Comparison of ENCODE assay signal across 27 mouse cellular contexts in genomic region chr14:28531531-28531930, GRCm38 (mm10). TPM values are rescaled to one million over a fixed set of nuclear protein-coding genes. Genes with fewer than 3 reads are reported as not detected.
A peak's percentile ranks its signal among the peaks of the same experiment; 100 is the strongest.
DNase-seq lines count a peak whose midpoint lies in the region; ATAC-seq and TF ChIP-seq lines count a peak whose summit lies in the region.
"Had no signal": no experiment of that assay in that cellular context is flagged by ENCODE, and none has a peak within 500 bp of the region (broad histone marks: within the 10 kb centered on the region; RNA-seq: fewer than 3 reads in every experiment).

No protein-coding gene starts in this region.

- no peaks in the 10 kb centered on the region for H3K27me3 ChIP-seq in kidney, adult 2 months (replicated peaks; ENCODE audit: control insufficient read depth, insufficient read depth, low read length)
- H3K27me3 ChIP-seq in midbrain, postnatal 0 days (ENCODE audit: insufficient read depth, low read length): 0 out of 2 replicates have a peak, but pooled peaks cover 5% of the 10 kb centered on the region
- H3K27me3 ChIP-seq in midbrain, embryonic 14.5 days (ENCODE audit: control insufficient read depth, insufficient read depth, low read length): no peaks in the 10 kb centered on the region
- H3K27me3 ChIP-seq in stomach, postnatal 0 days (ENCODE audit: control insufficient read depth, insufficient read depth, low read length): no peaks in the 10 kb centered on the region
- H3K27me3 ChIP-seq: embryonic facial prominence, embryonic 15.5 days; heart, embryonic 13.5 days; hindbrain, embryonic 15.5 days had no signal

- 59% methylated on average over 1 of the region's 1 CpGs for WGBS in kidney, adult 2 months
- 42% methylated on average over 1 of the region's 1 CpGs for WGBS in midbrain, postnatal 0 days
- 27% methylated on average over 1 of the region's 1 CpGs for WGBS in midbrain, embryonic 14.5 days
- WGBS in stomach, postnatal 0 days: 62% methylated on average over 1 of the region's 1 CpGs

- DNase-seq in heart, adult 11 months: peak; percentile 76
- no peak for DNase-seq in heart, adult 9 months (ENCODE audit: low spot score in 2 of 2)
- no peak for DNase-seq in kidney, adult 2 months
- DNase-seq in kidney, postnatal 36 days: no peak
- DNase-seq in midbrain, postnatal 0 days (ENCODE audit: low spot score): no peak
- DNase-seq in midbrain, embryonic 14.5 days: no peak
- DNase-seq in stomach, postnatal 0 days (ENCODE audit: low spot score): no peak
- DNase-seq in heart, adult 8-10 months (ENCODE audit: low spot score): no peak
- DNase-seq: adrenal gland, adult 8-10 months; adrenal gland, postnatal 25 days; cerebellum, adult 11-12 months; cerebellum, adult 8-10 months; cerebellum, postnatal 10 days; cerebellum, postnatal 36 days; embryo, embryonic 11 days; forebrain, postnatal 0 days; gastrocnemius, postnatal 25 days; heart, postnatal 14 days; heart, postnatal 4 days had no signal

- H3K4me2 ChIP-seq in midbrain, postnatal 0 days (ENCODE audit: low read depth, low read length, poor library complexity, severe bottlenecking): no peak overlapping the region
- H3K4me2 ChIP-seq in midbrain, embryonic 14.5 days (ENCODE audit: low read length): no peak overlapping the region
- H3K4me2 ChIP-seq in stomach, postnatal 0 days (replicated peaks; ENCODE audit: low read depth): no peak overlapping the region
- H3K4me2 ChIP-seq: embryonic facial prominence, embryonic 15.5 days; heart, embryonic 13.5 days; hindbrain, embryonic 15.5 days had no signal

- H3K4me3 ChIP-seq in kidney, adult 2 months (ENCODE audit: insufficient read depth, low read depth, low read length): no peak overlapping the region
- no peak overlapping the region for H3K4me3 ChIP-seq in midbrain, postnatal 0 days (ENCODE audit: low read depth, low read length)
- no peak overlapping the region for H3K4me3 ChIP-seq in midbrain, embryonic 14.5 days (replicated peaks; ENCODE audit: low read depth, low read length)
- no peak overlapping the region for H3K4me3 ChIP-seq in stomach, postnatal 0 days (ENCODE audit: low read depth, low read length)
- H3K4me3 ChIP-seq: embryonic facial prominence, embryonic 15.5 days; heart, embryonic 10.5 days; heart, embryonic 13.5 days; hindbrain, embryonic 15.5 days had no signal

- TF ChIP-seq CTCF in kidney, adult 2 months (conservative IDR thresholded peaks at IDR 0.05; ENCODE audit: insufficient read depth, insufficient read length, low read depth, low read length): 0 out of 2 replicates have a peak, but pooled peaks have one; percentile 18
- TF ChIP-seq CTCF in midbrain, postnatal 0 days (IDR thresholded peaks at IDR 0.05): peak; percentile 13; the same call in 1 of the 2 replicates
- TF ChIP-seq CTCF in stomach, postnatal 0 days (IDR thresholded peaks at IDR 0.05; ENCODE audit: low read depth): peak; percentile 25; the same call in 1 of the 2 replicates

- H3K36me3 ChIP-seq in kidney, adult 2 months (ENCODE audit: control insufficient read depth, insufficient read depth, low read length): no peaks in the 10 kb centered on the region
- H3K36me3 ChIP-seq in midbrain, postnatal 0 days (ENCODE audit: insufficient read depth, low read length): no peaks in the 10 kb centered on the region
- H3K36me3 ChIP-seq in midbrain, embryonic 14.5 days (ENCODE audit: control insufficient read depth, insufficient read depth, low read length): no peaks in the 10 kb centered on the region
- no peaks in the 10 kb centered on the region for H3K36me3 ChIP-seq in stomach, postnatal 0 days (ENCODE audit: control insufficient read depth, insufficient read depth, low read length)
- H3K36me3 ChIP-seq: embryonic facial prominence, embryonic 15.5 days; heart, embryonic 10.5 days; heart, embryonic 13.5 days; hindbrain, embryonic 15.5 days had no signal

- no peak overlapping the region for H3K9ac ChIP-seq in midbrain, postnatal 0 days (replicated peaks; ENCODE audit: low read length, poor library complexity, severe bottlenecking)
- no peak overlapping the region for H3K9ac ChIP-seq in midbrain, embryonic 14.5 days (replicated peaks; ENCODE audit: low read length)
- no peak overlapping the region for H3K9ac ChIP-seq in stomach, postnatal 0 days (ENCODE audit: low read length)
- H3K9ac ChIP-seq: embryonic facial prominence, embryonic 15.5 days; forebrain, postnatal 0 days; heart, embryonic 13.5 days; hindbrain, embryonic 15.5 days had no signal

- TF ChIP-seq POLR2A in kidney, adult 2 months (IDR thresholded peaks at IDR 0.05; ENCODE audit: low read depth, low read length): no peak

- no peak for TF ChIP-seq EP300 in stomach, postnatal 0 days (optimal IDR thresholded peaks at IDR 0.05)

- no peaks in the 10 kb centered on the region for H3K9me3 ChIP-seq in midbrain, postnatal 0 days (ENCODE audit: low read length)
- H3K9me3 ChIP-seq in midbrain, embryonic 14.5 days (ENCODE audit: control insufficient read depth, low read length): no peaks in the 10 kb centered on the region
- H3K9me3 ChIP-seq in stomach, postnatal 0 days (ENCODE audit: control insufficient read depth, low read length): no peaks in the 10 kb centered on the region
- H3K9me3 ChIP-seq: embryonic facial prominence, embryonic 15.5 days; heart, embryonic 10.5 days; heart, embryonic 13.5 days; hindbrain, embryonic 15.5 days had no signal

- ATAC-seq in midbrain, postnatal 0 days (ENCODE audit: low FRiP score): no peak
- ATAC-seq in midbrain, embryonic 14.5 days (ENCODE audit: low FRiP score, low TSS enrichment): no peak
- ATAC-seq in stomach, postnatal 0 days (ENCODE audit: low FRiP score, low TSS enrichment): no peak
- ATAC-seq: activated CD4-positive, CD25-positive, alpha-beta regulatory T cell, adult 4 months; CD4-positive, CD25-positive, alpha-beta regulatory T cell, adult 4 months; forebrain, embryonic 14.5 days; forebrain, postnatal 0 days had no signal

- no peak overlapping the region for H3K27ac ChIP-seq in kidney, adult 2 months (ENCODE audit: insufficient read depth, low read depth, low read length)
- no peak overlapping the region for H3K27ac ChIP-seq in midbrain, postnatal 0 days (ENCODE audit: low read depth, low read length)
- no peak overlapping the region for H3K27ac ChIP-seq in midbrain, embryonic 14.5 days (replicated peaks; ENCODE audit: low read depth, low read length)
- H3K27ac ChIP-seq in stomach, postnatal 0 days (replicated peaks): no peak overlapping the region
- H3K27ac ChIP-seq: heart, embryonic 10.5 days; heart, embryonic 13.5 days; hindbrain, embryonic 15.5 days had no signal

- no peaks in the 10 kb centered on the region for H3K4me1 ChIP-seq in kidney, adult 2 months (ENCODE audit: control insufficient read depth, insufficient read depth, low read length)
- no peaks in the 10 kb centered on the region for H3K4me1 ChIP-seq in midbrain, postnatal 0 days (ENCODE audit: insufficient read depth, low read length)
- H3K4me1 ChIP-seq in midbrain, embryonic 14.5 days (ENCODE audit: control insufficient read depth, insufficient read depth, low read length): no peaks in the 10 kb centered on the region
- H3K4me1 ChIP-seq in stomach, postnatal 0 days (replicated peaks; ENCODE audit: control insufficient read depth, insufficient read depth): no peaks in the 10 kb centered on the region

RNA-seq across cellular contexts. Expression of gene Wnt5a, which starts 27.0 kb away (rescaled TPM):
- 7.0 and 8.9 TPM in 2 replicates for polyA plus RNA-seq in kidney, adult 2 months (2012; rRNA removed)
- 14.7 and 15.9 TPM in 2 replicates for total RNA-seq in midbrain, postnatal 0 days (2014; rRNA removed)
- 10.0 and 11.2 TPM in 2 replicates for polyA plus RNA-seq in midbrain, postnatal 0 days (2015; fragmentation: Nextera tagmentation; extraction: Ambion mirVana)
- polyA plus RNA-seq in midbrain, embryonic 14.5 days (2014; fragmentation: Nextera tagmentation; extraction: Ambion mirVana): 12.1 and 17.3 TPM in 2 replicates
- polyA plus RNA-seq in stomach, postnatal 0 days (2015; fragmentation: Nextera tagmentation; extraction: Ambion mirVana): 12.2 and 12.9 TPM in 2 replicates
- 10 to 100 TPM; 12.1 to 14.7 (median 13.0) TPM for total RNA-seq in heart, adult 8-10 months (2022)
- total RNA-seq: granulocyte monocyte progenitor cell, adult 5-6 weeks had no signal
- polyA plus RNA-seq: activated CD4-positive, CD25-positive, alpha-beta regulatory T cell, adult 4 months; CD4-positive, CD25-positive, alpha-beta regulatory T cell, adult 4 months had no signal
